Mouse (Mus musculus) heart, adult 9 months (tissue): ENCODE results near the gene Dgke.
"Not testable (repeated sequence)": the region's sequence is repeated elsewhere in the genome, so short reads cannot be mapped to it uniquely, and the experiment has no call there.

Source experiments
- DNase-seq, 2 experiments: peaks; one replicate each; pipeline ENCODE4 v3.0.0; 2022; ENCODE audit warnings: low spot score in 2 of 2

Dgke gene

GRCm38 (mm10) chr11:89074783-89075413 is 8.2 kb upstream of the Dgke start:
- no peak for DNase-seq

- DNase-seq = no peak
Observed at GRCm38 (mm10) chr11:89073541-89073940, 6.9 kb upstream of the Dgke start, which contains the start of gene Gm525. Gene Gm525 (plus strand): TSS chr11:89073841.

GRCm38 (mm10) chr11:89071522-89071921 is 4.9 kb upstream of the Dgke start:
- DNase-seq = no peak

GRCm38 (mm10) chr11:89069303-89069702 is 2.7 kb upstream of the Dgke start:
- DNase-seq = peak in 1 of 2 experiments; percentile 71

GRCm38 (mm10) chr11:89068649-89069048 is 2.0 kb upstream of the Dgke start:
- DNase-seq = peak; percentile 56 to 57

- DNase-seq = no peak
Observed at GRCm38 (mm10) chr11:89067871-89068490, 1.3 kb upstream of the Dgke start.

GRCm38 (mm10) chr11:89067301-89067822 is 712 bp upstream of the Dgke start:
- peak; percentile 65 to 82 for DNase-seq

GRCm38 (mm10) chr11:89066126-89066525 is 524 bp downstream of the Dgke start:
- no peak for DNase-seq

GRCm38 (mm10) chr11:89065297-89065696 is 1.4 kb downstream of the Dgke start:
- DNase-seq = no peak

GRCm38 (mm10) chr11:89064312-89064711 is 2.3 kb downstream of the Dgke start:
- DNase-seq = no peak

GRCm38 (mm10) chr11:89061362-89061761 is 5.3 kb downstream of the Dgke start:
- no peak for DNase-seq

- DNase-seq = peak; percentile 88
Observed at GRCm38 (mm10) chr11:89060423-89061089, 6.1 kb downstream of the Dgke start.

- DNase-seq = peak; percentile 35 to 38
Observed at GRCm38 (mm10) chr11:89059919-89060422, 6.7 kb downstream of the Dgke start.

GRCm38 (mm10) chr11:89058515-89059270 is 8.0 kb downstream of the Dgke start:
- DNase-seq = no peak

- DNase-seq = peak; percentile 45 to 47
Observed at GRCm38 (mm10) chr11:89055931-89056690, 10.5 kb downstream of the Dgke start.

- DNase-seq = no peak
Observed at GRCm38 (mm10) chr11:89051767-89052166, 14.9 kb downstream of the Dgke start.

GRCm38 (mm10) chr11:89046021-89046420 is 20.6 kb downstream of the Dgke start:
- no peak for DNase-seq

GRCm38 (mm10) chr11:89045501-89045900 is 21.1 kb downstream of the Dgke start:
- not testable (repeated sequence) for DNase-seq

GRCm38 (mm10) chr11:89043046-89043445 is 23.6 kb downstream of the Dgke start:
- no peak for DNase-seq

GRCm38 (mm10) chr11:89041073-89041472 is 25.6 kb downstream of the Dgke start:
- not testable (repeated sequence) for DNase-seq

- DNase-seq = peak; percentile 34 to 60
Observed at GRCm38 (mm10) chr11:89039325-89039724, 27.3 kb downstream of the Dgke start.
